12 mouse cellular contexts compared by ENCODE assay signal in the genomic region with DNA sequence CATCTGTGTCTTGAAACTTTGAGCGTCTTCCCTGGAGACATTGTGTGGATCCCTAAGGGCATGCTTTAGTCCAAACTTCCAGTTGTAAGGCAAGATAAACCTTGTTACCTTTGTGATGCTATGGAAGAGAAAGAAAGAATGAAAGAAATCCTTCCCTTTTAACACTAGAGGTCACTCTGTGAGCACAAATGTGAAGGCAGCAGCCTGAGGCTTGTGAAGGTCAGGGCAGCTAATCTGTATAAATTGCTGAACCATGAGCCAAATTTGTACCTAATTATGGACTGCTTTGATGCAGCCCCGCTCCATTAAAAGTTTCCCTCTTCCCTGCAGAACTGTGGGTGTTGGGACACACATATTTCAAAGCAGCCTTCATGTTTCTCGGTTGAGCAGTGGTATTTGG.
DNase-seq lines count a peak whose midpoint lies in the region; ATAC-seq and TF ChIP-seq lines count a peak whose summit lies in the region.
"Had no signal": no experiment of that assay in that cellular context is flagged by ENCODE, and none has a peak within 500 bp of the region (broad histone marks: within the 10 kb centered on the region; RNA-seq: fewer than 3 reads in every experiment).

No protein-coding gene starts in this region.

- DNase-seq in embryonic facial prominence, embryonic 11.5 days (ENCODE audit: low spot score): peak; percentile 54
- DNase-seq in embryonic facial prominence, embryonic 10.5 days (ENCODE audit: low spot score): no peak
- DNase-seq in kidney, adult 2 months: peak; percentile 20
- peak; percentile 2 for DNase-seq in 3T3-L1 (ENCODE audit: low read depth, low spot score)
- DNase-seq in brain, embryonic 14.5 days (ENCODE audit: low read depth): peak; percentile 55
- no peak for DNase-seq in T-cell, adult 2 months (ENCODE audit: low spot score)
- DNase-seq in gastrocnemius, postnatal 36 days: no peak
- DNase-seq: left cerebral cortex, postnatal 4 days had no signal

- 34% methylated on average over 3 of the region's 3 CpGs for WGBS in embryonic facial prominence, embryonic 11.5 days
- WGBS in embryonic facial prominence, embryonic 10.5 days: 39% methylated on average over 3 of the region's 3 CpGs
- WGBS in kidney, adult 2 months: 51% methylated on average over 3 of the region's 3 CpGs
- 48% methylated on average over 3 of the region's 3 CpGs for WGBS in kidney, embryonic 16.5 days

- H3K4me1 ChIP-seq in embryonic facial prominence, embryonic 11.5 days (ENCODE audit: control insufficient read depth, insufficient read depth, low read length): no peaks in the 10 kb centered on the region
- H3K4me1 ChIP-seq in embryonic facial prominence, embryonic 10.5 days: peaks cover 23% of the 10 kb centered on the region
- H3K4me1 ChIP-seq in kidney, adult 2 months (ENCODE audit: control insufficient read depth, insufficient read depth, low read length): no peaks in the 10 kb centered on the region; the same call in 1 of the 2 replicates
- H3K4me1 ChIP-seq in kidney, embryonic 16.5 days (ENCODE audit: insufficient read depth, low read length): 0 out of 2 replicates have a peak, but pooled peaks cover 3% of the 10 kb centered on the region
- H3K4me1 ChIP-seq: stomach, embryonic 15.5 days had no signal

- intact Hi-C loops in gastrocnemius, postnatal 36 days (cut with DNase I): no loop called here

- H3K36me3 ChIP-seq in embryonic facial prominence, embryonic 11.5 days (replicated peaks; ENCODE audit: control insufficient read depth, insufficient read depth, low read depth, low read length): no peaks in the 10 kb centered on the region
- no peaks in the 10 kb centered on the region for H3K36me3 ChIP-seq in embryonic facial prominence, embryonic 10.5 days (replicated peaks)
- H3K36me3 ChIP-seq in kidney, adult 2 months (ENCODE audit: control insufficient read depth, insufficient read depth, low read length): no peaks in the 10 kb centered on the region
- H3K36me3 ChIP-seq in kidney, embryonic 16.5 days (ENCODE audit: insufficient read depth, low read length): no peaks in the 10 kb centered on the region
- H3K36me3 ChIP-seq: hindbrain, embryonic 15.5 days; neural tube, embryonic 12.5 days; stomach, embryonic 15.5 days had no signal

- no peak overlapping the region for H3K4me2 ChIP-seq in embryonic facial prominence, embryonic 11.5 days (ENCODE audit: low read depth, low read length)
- H3K4me2 ChIP-seq in kidney, embryonic 16.5 days (replicated peaks; ENCODE audit: low read depth, low read length): no peak overlapping the region
- H3K4me2 ChIP-seq: hindbrain, embryonic 15.5 days; neural tube, embryonic 12.5 days; stomach, embryonic 15.5 days had no signal

- no peak overlapping the region for H3K4me3 ChIP-seq in embryonic facial prominence, embryonic 11.5 days (ENCODE audit: low read depth, low read length)
- no peak overlapping the region for H3K4me3 ChIP-seq in embryonic facial prominence, embryonic 10.5 days
- H3K4me3 ChIP-seq in kidney, adult 2 months (ENCODE audit: insufficient read depth, low read depth, low read length): no peak overlapping the region
- H3K4me3 ChIP-seq in kidney, embryonic 16.5 days (ENCODE audit: low read length): no peak overlapping the region
- H3K4me3 ChIP-seq: hindbrain, embryonic 15.5 days; neural tube, embryonic 12.5 days; stomach, embryonic 15.5 days had no signal

- peak; percentile 38; the same call in 1 of the 2 replicates for TF ChIP-seq CTCF in kidney, adult 2 months (conservative IDR thresholded peaks at IDR 0.05; ENCODE audit: insufficient read depth, insufficient read length, low read depth, low read length)
- TF ChIP-seq CTCF in brain, embryonic 14.5 days (IDR thresholded peaks at IDR 0.05; ENCODE audit: borderline replicate concordance, extremely low read depth, insufficient read depth, insufficient read length): peak; percentile 34; the same call in 1 of the 2 replicates

- H3K27me3 ChIP-seq in embryonic facial prominence, embryonic 11.5 days (ENCODE audit: control insufficient read depth, insufficient read depth, low read length): no peaks in the 10 kb centered on the region
- H3K27me3 ChIP-seq in embryonic facial prominence, embryonic 10.5 days (replicated peaks; ENCODE audit: low read depth, poor library complexity, severe bottlenecking): peaks cover 46% of the 10 kb centered on the region
- H3K27me3 ChIP-seq in kidney, adult 2 months (replicated peaks; ENCODE audit: control insufficient read depth, insufficient read depth, low read length): no peaks in the 10 kb centered on the region
- no peaks in the 10 kb centered on the region for H3K27me3 ChIP-seq in kidney, embryonic 16.5 days (ENCODE audit: insufficient read depth, low read length)
- H3K27me3 ChIP-seq: stomach, embryonic 15.5 days had no signal

- no peak for TF ChIP-seq POLR2A in kidney, adult 2 months (IDR thresholded peaks at IDR 0.05; ENCODE audit: low read depth, low read length)
- TF ChIP-seq POLR2A in brain, embryonic 14.5 days (IDR thresholded peaks at IDR 0.05; ENCODE audit: borderline replicate concordance, extremely low read depth, insufficient read depth, insufficient read length, poor library complexity, severe bottlenecking): no peak

- no peaks in the 10 kb centered on the region for H3K9me3 ChIP-seq in embryonic facial prominence, embryonic 11.5 days (replicated peaks; ENCODE audit: control insufficient read depth, low read length)
- no peaks in the 10 kb centered on the region for H3K9me3 ChIP-seq in embryonic facial prominence, embryonic 10.5 days
- no peaks in the 10 kb centered on the region for H3K9me3 ChIP-seq in kidney, embryonic 16.5 days (ENCODE audit: low read length)
- H3K9me3 ChIP-seq: hindbrain, embryonic 15.5 days; neural tube, embryonic 12.5 days; stomach, embryonic 15.5 days had no signal

- no peak overlapping the region for H3K9ac ChIP-seq in embryonic facial prominence, embryonic 11.5 days (replicated peaks; ENCODE audit: low read length)
- H3K9ac ChIP-seq in kidney, embryonic 16.5 days (replicated peaks; ENCODE audit: low read length): no peak overlapping the region
- H3K9ac ChIP-seq: hindbrain, embryonic 15.5 days; neural tube, embryonic 12.5 days; stomach, embryonic 15.5 days had no signal

- no peak for ATAC-seq in embryonic facial prominence, embryonic 11.5 days (replicated peaks; ENCODE audit: insufficient number of reproducible peaks, low FRiP score, low TSS enrichment, low read depth)
- no peak for ATAC-seq in kidney, embryonic 16.5 days (ENCODE audit: low FRiP score, low TSS enrichment)

- no peak overlapping the region for H3K27ac ChIP-seq in embryonic facial prominence, embryonic 11.5 days (replicated peaks; ENCODE audit: low read depth, low read length)
- H3K27ac ChIP-seq in embryonic facial prominence, embryonic 10.5 days (replicated peaks): no peak overlapping the region
- H3K27ac ChIP-seq in kidney, adult 2 months (ENCODE audit: insufficient read depth, low read depth, low read length): no peak overlapping the region
- no peak overlapping the region for H3K27ac ChIP-seq in kidney, embryonic 16.5 days (ENCODE audit: low read length)
- H3K27ac ChIP-seq: hindbrain, embryonic 15.5 days; neural tube, embryonic 12.5 days; stomach, embryonic 15.5 days had no signal

Comparison
In these comparisons a context has a peak if more than half of its experiments do, and no peak if none do; other contexts are left out.
1. DNase-seq: peak in embryonic facial prominence, embryonic 11.5 days (single experiment), kidney, adult 2 months (single experiment), 3T3-L1 (single experiment) and brain, embryonic 14.5 days (single experiment); none in embryonic facial prominence, embryonic 10.5 days (single experiment), T-cell, adult 2 months (single experiment) and gastrocnemius, postnatal 36 days (0 of 2).